Mouse (Mus musculus) liver, embryonic 14.5 days (tissue): ENCODE measurements at regions not wholly inside any gene's neighbourhood (a gene's known extent, or its start where the extent isn't known, plus 50 kb on each side); places are given as distances from the start of the nearest gene placed in this dataset.

Experiments used
- ATAC-seq: fragments of 200-750 bp; cut with Nextera tagmentation; 2 replicates; pipeline ENCODE4 v1.8.0; 2017; ENCODE audit warnings: moderate number of reproducible peaks, mild to moderate bottlenecking, moderate library complexity; ENCODE audit not compliant: insufficient read depth
- DNase-seq, 3 experiments: peaks; one replicate each; pipeline ENCODE4 v3.0.0-alpha.2; 2012 to 2013; ENCODE audit warnings: low read depth in 3 of 3, low spot score in 3 of 3
- H3K27ac ChIP-seq: fragments of 300-500 bp; sonication (generic); 2 replicates; pipeline ENCODE4 v1.5.1; 2014; ENCODE audit warnings: moderate library complexity, mild to moderate bottlenecking, control low read depth, inconsistent platforms
- H3K27me3 ChIP-seq: fragments of 300-500 bp; sonication (generic); 2 replicates; pipeline ENCODE4 v1.6.1; 2014; ENCODE audit warnings: mild to moderate bottlenecking, low read length, moderate library complexity; ENCODE audit not compliant: control insufficient read depth, insufficient read depth
- H3K36me3 ChIP-seq: fragments of 300-500 bp; sonication (generic); replicated peaks from 2 replicates; pipeline ENCODE4 v1.6.1; 2014; ENCODE audit warnings: low read depth; ENCODE audit not compliant: control insufficient read depth, insufficient read depth
- H3K4me1 ChIP-seq, 2 experiments: fragments of 200-500 bp in 1 of 2; fragments of 300-500 bp in 1 of 2; sonication (generic) in 1 of 2; replicated peaks; 2 replicates each; pipeline ENCODE4 v1.6.1; 2012 to 2014; ENCODE audit warnings: antibody characterized with exemption in 1 of 2, inconsistent platforms in 1 of 2, low read length in 1 of 2; ENCODE audit not compliant: control insufficient read depth in 2 of 2, insufficient read depth in 2 of 2
- H3K4me2 ChIP-seq: fragments of 300-500 bp; sonication (generic); 2 replicates; pipeline ENCODE4 v1.6.1; 2014; ENCODE audit warnings: low read depth, mild to moderate bottlenecking, control low read depth, moderate library complexity
- H3K4me3 ChIP-seq, 2 experiments: fragments of 200-500 bp in 1 of 2; fragments of 300-500 bp in 1 of 2; sonication (generic) in 1 of 2; 2 replicates each; pipeline ENCODE4 v1.5.1; 2012 to 2014; ENCODE audit warnings: low read depth in 2 of 2, low read length in 2 of 2, mild to moderate bottlenecking in 2 of 2, control low read depth in 1 of 2, inconsistent platforms in 1 of 2, moderate library complexity in 1 of 2; ENCODE audit not compliant: insufficient read depth in 1 of 2
- H3K9ac ChIP-seq: fragments of 300-500 bp; sonication (generic); replicated peaks from 2 replicates; pipeline ENCODE4 v1.6.1; 2014; ENCODE audit warnings: mild to moderate bottlenecking, control low read depth, moderate library complexity
- H3K9me3 ChIP-seq: fragments of 300-500 bp; sonication (generic); 2 replicates; pipeline ENCODE4 v1.6.1; 2016; ENCODE audit warnings: low read length, mixed read lengths; ENCODE audit not compliant: control insufficient read depth
- CTCF ChIP-seq: IDR thresholded peaks from 2 replicates; pipeline ENCODE4 v1.5.1; 2016; ENCODE audit warnings: antibody characterized with exemption, low read depth, control low read depth
- EP300 ChIP-seq: IDR thresholded peaks from 2 replicates; pipeline ENCODE4 v1.6.1; 2016; ENCODE audit warnings: antibody characterized with exemption, low read depth
- WGBS: fragments of 180-500 bp; shearing (Covaris S2); extraction: QIAGEN DNeasy Blood & Tissue Kit; methylation state at CpG from one replicate; pipeline ENCODE4 v1.1.7; 2014; ENCODE audit not compliant: insufficient replicate concordance; 5-methylcytosine and 5-hydroxymethylcytosine counted together

DNA sequence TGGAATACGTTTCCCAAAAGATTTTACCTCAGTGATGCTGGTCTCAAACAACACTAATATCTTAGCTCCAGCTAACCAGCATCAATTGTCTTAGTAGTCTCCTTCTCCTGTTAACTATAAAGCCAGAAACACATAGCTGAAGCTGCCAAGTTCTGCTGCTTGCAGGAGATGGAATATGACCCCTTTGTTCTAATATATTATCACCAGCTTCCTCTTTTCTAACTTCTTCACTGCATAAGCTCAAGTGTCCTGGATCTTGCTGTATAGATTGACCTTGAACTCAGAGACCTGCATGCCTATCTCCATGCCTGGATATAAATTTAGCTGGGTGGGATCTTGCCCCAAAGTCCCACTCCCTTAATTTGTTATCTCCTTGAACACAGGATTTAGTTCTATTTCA is 94.8 kb downstream of the Rbm46 start:
- no peaks in the 10 kb centered on the region for H3K27me3 ChIP-seq
- H3K4me3 ChIP-seq, result no peak overlapping the region
- DNase-seq (no peak), ATAC-seq (no peak)
- no peaks in the 10 kb centered on the region for H3K4me1 ChIP-seq
- H3K9ac ChIP-seq, result no peak overlapping the region
- H3K9me3 ChIP-seq, result no peaks in the 10 kb centered on the region
- H3K36me3 ChIP-seq, result no peaks in the 10 kb centered on the region
- WGBS, result 53% methylated on average over 1 of the region's 1 CpGs
- no peak overlapping the region for H3K27ac ChIP-seq
- H3K4me2 ChIP-seq, result no peak overlapping the region
- TF ChIP-seq CTCF (no peak), EP300 (no peak)

DNA sequence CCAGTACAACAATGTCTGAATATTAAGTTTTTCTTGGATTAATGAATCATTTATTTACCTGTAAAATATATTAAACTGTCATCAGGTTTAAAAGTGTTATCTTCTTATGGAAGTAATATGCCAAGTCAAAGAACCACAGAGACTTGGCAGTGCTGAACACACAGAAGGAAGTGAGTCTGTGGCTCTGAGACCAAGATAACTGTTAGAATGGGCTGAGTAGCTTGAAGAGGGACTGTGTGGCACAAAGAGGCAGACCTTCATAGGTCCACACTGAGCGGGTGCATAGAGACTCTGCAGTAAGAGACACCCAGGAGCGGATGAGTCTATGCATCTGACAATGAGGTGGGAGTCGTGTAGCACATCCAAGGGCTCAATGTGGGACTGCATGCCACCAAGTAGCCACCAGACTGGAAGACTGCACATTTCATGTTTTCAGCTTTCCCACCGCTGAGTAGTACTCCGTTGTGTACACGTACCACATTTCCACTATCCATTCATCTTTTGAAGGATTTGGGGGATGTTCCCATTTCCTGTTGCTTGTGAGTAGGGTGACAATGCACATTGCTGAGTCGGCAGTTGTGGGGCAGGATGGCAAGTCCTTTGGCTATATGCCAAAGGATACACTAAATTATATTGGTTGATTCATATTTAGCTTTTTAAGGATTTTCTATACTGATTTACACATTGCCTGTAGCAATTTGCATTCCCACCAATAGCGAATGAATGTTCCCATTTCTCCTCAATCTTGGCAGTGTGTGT is 105.6 kb downstream of the Rbm46 start:
- TF ChIP-seq CTCF (no peak), EP300 (no peak)
- Histone ChIP-seq H3K9me3 (no peaks in the 10 kb centered on the region), H3K27ac (no peak overlapping the region), H3K9ac (no peak overlapping the region), H3K4me3 (no peak overlapping the region), H3K4me2 (no peak overlapping the region), H3K27me3 (no peaks in the 10 kb centered on the region), H3K36me3 (no peaks in the 10 kb centered on the region), H3K4me1 (no peaks in the 10 kb centered on the region)
- ATAC-seq, result no peak
- DNase-seq, result no peak
- 65% methylated on average over 8 of the region's 8 CpGs for WGBS

DNA sequence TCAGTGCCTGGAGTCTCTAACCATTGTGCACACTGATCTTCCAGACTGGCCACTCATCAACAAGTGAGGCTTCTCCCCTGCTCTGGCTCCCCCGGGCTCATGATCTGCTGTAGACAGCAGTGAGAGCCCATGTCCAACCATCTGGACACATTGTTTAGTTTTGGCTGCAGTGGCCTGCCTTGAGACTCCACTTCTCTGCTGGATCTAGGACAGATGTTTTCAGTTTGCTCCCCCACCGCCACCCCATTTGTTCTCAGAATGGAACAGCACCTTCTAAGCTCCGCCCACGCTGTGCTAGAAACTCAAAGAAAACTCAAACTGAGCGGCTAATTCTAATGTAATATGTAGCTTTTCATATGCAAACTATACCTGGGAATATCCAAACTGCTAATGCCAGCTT is 108.8 kb downstream of the Rbm46 start:
- Histone ChIP-seq H3K9me3 (no peaks in the 10 kb centered on the region), H3K4me2 (no peak overlapping the region), H3K27ac (no peak overlapping the region), H3K4me3 (no peak overlapping the region), H3K9ac (no peak overlapping the region), H3K4me1 (no peaks in the 10 kb centered on the region), H3K36me3 (no peaks in the 10 kb centered on the region), H3K27me3 (no peaks in the 10 kb centered on the region)
- DNase-seq (no peak), ATAC-seq (no peak)
- no peak for TF ChIP-seq CTCF
- TF ChIP-seq EP300, result no peak
- 63% methylated on average over 5 of the region's 5 CpGs for WGBS

DNA sequence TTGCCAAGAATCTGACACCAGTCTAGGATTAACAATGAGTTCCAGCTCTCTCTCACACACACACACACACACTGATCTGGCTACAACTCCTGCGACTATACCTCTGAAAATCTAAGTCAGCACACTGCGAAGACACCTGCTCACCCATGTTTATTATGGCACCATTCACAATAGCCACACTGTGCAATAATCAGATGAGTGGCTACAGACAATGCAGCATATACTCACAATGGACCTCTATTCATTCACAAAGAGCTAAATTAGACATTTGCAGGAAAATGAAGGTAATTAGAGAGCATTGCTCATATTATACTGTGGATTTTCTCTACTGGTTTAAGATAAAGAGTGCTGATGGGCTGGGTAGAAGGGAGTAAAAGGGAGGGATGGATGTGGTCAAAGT is 116.3 kb downstream of the Rbm46 start:
- Histone ChIP-seq H3K9ac (no peak overlapping the region), H3K27ac (no peak overlapping the region), H3K4me1 (no peaks in the 10 kb centered on the region), H3K4me2 (no peak overlapping the region), H3K27me3 (no peaks in the 10 kb centered on the region), H3K36me3 (no peaks in the 10 kb centered on the region), H3K4me3 (no peak overlapping the region), H3K9me3 (no peaks in the 10 kb centered on the region)
- no peak for DNase-seq
- TF ChIP-seq EP300 (no peak), CTCF (no peak)
- 68% methylated on average over 2 of the region's 2 CpGs for WGBS
- no peak for ATAC-seq

DNA sequence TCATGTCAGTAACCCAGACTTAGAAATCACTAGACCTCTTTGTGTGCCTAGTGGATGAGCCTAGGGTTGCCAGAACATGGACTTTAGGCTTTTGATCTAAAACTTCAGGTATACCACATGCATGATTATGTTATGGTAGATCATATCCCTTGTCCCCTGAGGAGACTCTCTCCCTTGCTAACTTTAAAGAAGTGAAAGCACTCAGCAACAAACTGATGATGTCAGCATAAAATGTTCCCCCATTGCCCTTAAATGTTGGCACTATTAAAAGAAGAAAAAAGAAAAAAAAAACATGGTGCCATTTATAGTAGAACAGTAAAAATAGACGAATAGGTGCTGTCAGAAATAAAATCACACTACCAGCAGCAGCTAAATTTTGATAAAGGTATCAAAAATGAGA is 117.3 kb downstream of the Rbm46 start:
- DNase-seq (no peak), ATAC-seq (no peak)
- WGBS, result 52% methylated on average over 1 of the region's 1 CpGs
- Histone ChIP-seq H3K4me1 (no peaks in the 10 kb centered on the region), H3K9ac (no peak overlapping the region), H3K4me3 (no peak overlapping the region), H3K36me3 (no peaks in the 10 kb centered on the region), H3K4me2 (no peak overlapping the region), H3K27me3 (no peaks in the 10 kb centered on the region), H3K27ac (no peak overlapping the region), H3K9me3 (no peaks in the 10 kb centered on the region)
- TF ChIP-seq EP300 (no peak), CTCF (no peak)
